Mouse (Mus musculus) heart, embryonic 11.5 days (tissue): ENCODE results near the gene Slc16a13. TPM values are rescaled to one million over a fixed set of nuclear protein-coding genes. Genes with fewer than 3 reads are reported as not detected.

Experiments used
- ATAC-seq: fragments of 200-750 bp; cut with Nextera tagmentation; replicated peaks from 2 replicates; pipeline ENCODE4 v1.8.0; 2017; ENCODE audit warnings: moderate library complexity; ENCODE audit not compliant: insufficient number of reproducible peaks, low FRiP score, low TSS enrichment
- H3K27ac ChIP-seq: fragments of 300-500 bp; sonication (generic); 2 replicates; pipeline ENCODE4 v1.5.1; 2014; ENCODE audit warnings: mild to moderate bottlenecking, low read depth, low read length
- H3K27me3 ChIP-seq: fragments of 300-500 bp; sonication (generic); 2 replicates; pipeline ENCODE4 v1.6.1; 2014; ENCODE audit warnings: mild to moderate bottlenecking, low read length, mixed read lengths; ENCODE audit not compliant: control insufficient read depth, insufficient read depth
- H3K36me3 ChIP-seq: fragments of 300-500 bp; sonication (generic); 2 replicates; pipeline ENCODE4 v1.6.1; 2014; ENCODE audit warnings: mild to moderate bottlenecking, low read length, moderate library complexity, mixed read lengths; ENCODE audit not compliant: control insufficient read depth, insufficient read depth
- H3K4me1 ChIP-seq: fragments of 300-500 bp; sonication (generic); 2 replicates; pipeline ENCODE4 v1.6.1; 2014; ENCODE audit warnings: low read length; ENCODE audit not compliant: control insufficient read depth, insufficient read depth
- H3K4me2 ChIP-seq: fragments of 300-500 bp; sonication (generic); 2 replicates; pipeline ENCODE4 v1.6.1; 2014; ENCODE audit warnings: mild to moderate bottlenecking, moderate library complexity
- H3K4me3 ChIP-seq: fragments of 300-500 bp; sonication (generic); 2 replicates; pipeline ENCODE4 v1.5.1; 2014; ENCODE audit warnings: low read depth, low read length
- H3K9ac ChIP-seq: fragments of 300-500 bp; sonication (generic); 2 replicates; pipeline ENCODE4 v1.6.1; 2014; ENCODE audit warnings: mild to moderate bottlenecking, low read depth, low read length, moderate library complexity
- H3K9me3 ChIP-seq: fragments of 300-500 bp; sonication (generic); replicated peaks from 2 replicates; pipeline ENCODE4 v1.6.1; 2016; ENCODE audit warnings: low read length; ENCODE audit not compliant: control insufficient read depth
- WGBS: fragments of 180-500 bp; shearing (Covaris S2); extraction: QIAGEN DNeasy Blood & Tissue Kit; methylation state at CpG from one replicate; pipeline ENCODE4 v1.1.7; 2014; ENCODE audit not compliant: insufficient replicate concordance; 5-methylcytosine and 5-hydroxymethylcytosine counted together
- polyA plus RNA-seq: library from polyadenylated mRNA; unstranded; fragments of >200 nt; fragmentation: Nextera tagmentation; extraction: Ambion mirVana; gene quantifications from 2 replicates; pipeline ENCODE4 v1.2.1, GENCODE M21; 2014

The Slc16a13 gene
- polyA plus RNA-seq, 1 experiment from 2014 or later = 7.6 TPM

- WGBS = 57% methylated on average over 11 of the region's 11 CpGs
- H3K27me3 ChIP-seq = peaks cover 40% of the 10 kb centered on the region
- no peak for ATAC-seq
Measured at GRCm38 (mm10) chr11:70250150-70250549, 29.3 kb upstream of the Slc16a13 start.

GRCm38 (mm10) chr11:70247136-70247845, 26.4 kb upstream of the Slc16a13 start:
- 47% methylated on average over 9 of the region's 9 CpGs for WGBS
- no peak overlapping the region for H3K9ac ChIP-seq
- H3K4me1 ChIP-seq = no peaks in the 10 kb centered on the region
- no peaks in the 10 kb centered on the region for H3K9me3 ChIP-seq
- H3K27me3 ChIP-seq = peaks cover 16% of the 10 kb centered on the region; the same call in 1 of the 2 replicates
- H3K4me2 ChIP-seq = no peak overlapping the region
- no peak overlapping the region for H3K4me3 ChIP-seq
- no peak overlapping the region for H3K27ac ChIP-seq
- no peak for ATAC-seq
- H3K36me3 ChIP-seq = no peaks in the 10 kb centered on the region

More at GRCm38 (mm10) chr11:70250150-70250549, 29.3 kb upstream of the Slc16a13 start:
- H3K4me3 ChIP-seq = no peak overlapping the region
- no peak overlapping the region for H3K4me2 ChIP-seq
- no peaks in the 10 kb centered on the region for H3K4me1 ChIP-seq
- H3K9me3 ChIP-seq = no peaks in the 10 kb centered on the region
- H3K27ac ChIP-seq = no peak overlapping the region
- no peaks in the 10 kb centered on the region for H3K36me3 ChIP-seq
- H3K9ac ChIP-seq = no peak overlapping the region

- Histone ChIP-seq H3K4me2 (no peak overlapping the region), H3K27me3 (peaks cover 10% of the 10 kb centered on the region; the same call in 1 of the 2 replicates), H3K36me3 (no peaks in the 10 kb centered on the region), H3K4me3 (no peak overlapping the region), H3K4me1 (peaks cover 15% of the 10 kb centered on the region; the same call in 1 of the 2 replicates), H3K9me3 (no peaks in the 10 kb centered on the region), H3K27ac (no peak overlapping the region), H3K9ac (no peak overlapping the region)
- no peak for ATAC-seq
- WGBS = 66% methylated on average over 11 of the region's 11 CpGs
Measured at GRCm38 (mm10) chr11:70242591-70242990, 21.7 kb upstream of the Slc16a13 start.

GRCm38 (mm10) chr11:70239541-70240279, 18.8 kb upstream of the Slc16a13 start, which contains the start of the genes Gm21988 and Rnasek:
Gene Gm21988, minus strand, starts transcription at chr11:70239830.
Gene Rnasek, minus strand, starts transcription at chr11:70239842.
- peak within 1 kb of the TSS; percentile 96 for H3K27ac ChIP-seq
- H3K4me3 ChIP-seq = peak within 1 kb of the TSS; percentile 77
- peak within 1 kb of the TSS; percentile 94 for H3K4me2 ChIP-seq
- H3K4me1 ChIP-seq = peaks cover 27% of the 10 kb centered on the region
- ATAC-seq = 0 out of 2 replicates have a peak, but pooled peaks have one; percentile 32
- H3K36me3 ChIP-seq = 0 out of 2 replicates have a peak, but pooled peaks cover 2% of the 10 kb centered on the region
- peak within 1 kb of the TSS; percentile 93 for H3K9ac ChIP-seq
- H3K9me3 ChIP-seq = no peaks in the 10 kb centered on the region
- WGBS = under 1% methylated on average over 33 of the region's 35 CpGs
- H3K27me3 ChIP-seq = 0 out of 2 replicates have a peak, but pooled peaks cover 4% of the 10 kb centered on the region

- Histone ChIP-seq H3K36me3 (0 out of 2 replicates have a peak, but pooled peaks cover 2% of the 10 kb centered on the region), H3K9me3 (no peaks in the 10 kb centered on the region), H3K4me3 (peak overlapping the region; percentile 77), H3K27ac (peak overlapping the region; percentile 96), H3K9ac (peak overlapping the region; percentile 93), H3K4me1 (peaks cover 27% of the 10 kb centered on the region), H3K27me3 (no peaks in the 10 kb centered on the region), H3K4me2 (peak overlapping the region; percentile 94)
- ATAC-seq = no peak
- 11% methylated on average over 23 of the region's 23 CpGs for WGBS
Measured at GRCm38 (mm10) chr11:70238591-70239440, 18.0 kb upstream of the Slc16a13 start.

- peaks cover 33% of the 10 kb centered on the region for H3K4me1 ChIP-seq
- peak; percentile 89 for ATAC-seq
- H3K4me3 ChIP-seq = peak within 1 kb of the TSS; percentile 77
- 0 out of 2 replicates have a peak, but pooled peaks cover 2% of the 10 kb centered on the region for H3K36me3 ChIP-seq
- H3K4me2 ChIP-seq = peak within 1 kb of the TSS; percentile 94
- peak within 1 kb of the TSS; percentile 93 for H3K9ac ChIP-seq
- no peaks in the 10 kb centered on the region for H3K27me3 ChIP-seq
- H3K9me3 ChIP-seq = no peaks in the 10 kb centered on the region
- under 1% methylated on average over 47 of the region's 70 CpGs for WGBS
- peak within 1 kb of the TSS; percentile 96 for H3K27ac ChIP-seq
Measured at GRCm38 (mm10) chr11:70237457-70238167, 16.7 kb upstream of the Slc16a13 start, which contains the start of gene 0610010K14Rik. Gene 0610010K14Rik, minus strand, starts transcription at chr11:70237914.

GRCm38 (mm10) chr11:70236717-70237116, 15.9 kb upstream of the Slc16a13 start:
- 4% methylated on average over 7 of the region's 7 CpGs for WGBS
- H3K27ac ChIP-seq = peak overlapping the region; percentile 96
- no peak for ATAC-seq
- peaks cover 34% of the 10 kb centered on the region for H3K4me1 ChIP-seq
- H3K27me3 ChIP-seq = no peaks in the 10 kb centered on the region
- peak overlapping the region; percentile 93 for H3K9ac ChIP-seq
- H3K4me2 ChIP-seq = peak overlapping the region; percentile 94
- no peaks in the 10 kb centered on the region for H3K9me3 ChIP-seq
- 0 out of 2 replicates have a peak, but pooled peaks cover 2% of the 10 kb centered on the region for H3K36me3 ChIP-seq
- H3K4me3 ChIP-seq = peak overlapping the region; percentile 77
